Mouse (Mus musculus) MEL (cell line): ENCODE measurements around the gene Dlx4. TPM values are rescaled to one million over a fixed set of nuclear protein-coding genes. Genes with fewer than 3 reads are reported as not detected.

Experiments used
- DNase-seq: peaks from one replicate; pipeline ENCODE4 v3.0.0; 2011; ENCODE audit warnings: low read depth, low spot score
- H3K27ac ChIP-seq: 2 replicates; pipeline ENCODE4 v1.5.1; 2012; ENCODE audit warnings: low read depth, mild to moderate bottlenecking, control low read depth, low read length, moderate library complexity; ENCODE audit not compliant: control insufficient read depth
- H3K27me3 ChIP-seq, 2 experiments: fragments of 150-350 bp in 1 of 2; sonication (generic) in 1 of 2; 2 replicates each; pipeline ENCODE4 v1.6.1; 2012; ENCODE audit warnings: low read length in 2 of 2, mild to moderate bottlenecking in 2 of 2, improper control_type of control experiment in 1 of 2, moderate library complexity in 1 of 2; ENCODE audit not compliant: insufficient read depth in 2 of 2, control insufficient read depth in 1 of 2
- H3K36me3 ChIP-seq, 2 experiments: 2 replicates each; pipeline ENCODE4 v1.6.1; 2012 to 2014; ENCODE audit warnings: low read length in 2 of 2, improper control_type of control experiment in 1 of 2, inconsistent platforms in 1 of 2, mild to moderate bottlenecking in 1 of 2; ENCODE audit not compliant: insufficient read depth in 2 of 2, control insufficient read depth in 1 of 2
- H3K4me1 ChIP-seq, 2 experiments: fragments of 150-350 bp in 1 of 2; sonication (generic) in 1 of 2; 2 replicates each; pipeline ENCODE4 v1.6.1; 2012; ENCODE audit warnings: low read length in 2 of 2, improper control_type of control experiment in 1 of 2, mild to moderate bottlenecking in 1 of 2; ENCODE audit not compliant: insufficient read depth in 2 of 2, control insufficient read depth in 1 of 2
- H3K4me3 ChIP-seq, 2 experiments: fragments of 150-350 bp in 1 of 2; sonication (generic) in 1 of 2; 2 replicates each; pipeline ENCODE4 v1.5.1; 2012; ENCODE audit warnings: low read depth in 2 of 2, low read length in 2 of 2, mild to moderate bottlenecking in 2 of 2, moderate library complexity in 2 of 2, control low read depth in 1 of 2, improper control_type of control experiment in 1 of 2; ENCODE audit not compliant: control insufficient read depth in 1 of 2, insufficient read depth in 1 of 2
- H3K79me2 ChIP-seq: 2 replicates; pipeline ENCODE4 v1.6.1; 2012; ENCODE audit warnings: mild to moderate bottlenecking, low read length, moderate library complexity; ENCODE audit not compliant: control insufficient read depth, poor library complexity, insufficient read depth
- H3K9ac ChIP-seq: 2 replicates; pipeline ENCODE4 v1.6.1; 2012; ENCODE audit warnings: low read depth, mild to moderate bottlenecking, control low read depth, low read length, moderate library complexity; ENCODE audit not compliant: control insufficient read depth, poor library complexity, severe bottlenecking
- H3K9me3 ChIP-seq: fragments of 150-350 bp; sonication (generic); replicated peaks from 2 replicates; pipeline ENCODE4 v1.6.1; 2012; ENCODE audit warnings: mild to moderate bottlenecking, low read length, improper control_type of control experiment, moderate library complexity; ENCODE audit not compliant: insufficient read depth
- BHLHE40 ChIP-seq: IDR thresholded peaks from 2 replicates; pipeline ENCODE4 v1.6.1; 2012; ENCODE audit warnings: low read depth, mild to moderate bottlenecking, inconsistent platforms, low read length, improper control_type of control experiment, borderline replicate concordance
- CTCF ChIP-seq, 3 experiments: IDR thresholded peaks in 2 of 3; conservative IDR thresholded peaks in 1 of 3; 2 replicates each; pipeline ENCODE4 v1.5.1; 2011 to 2012; ENCODE audit warnings: low read length in 3 of 3, low read depth in 2 of 3, mild to moderate bottlenecking in 2 of 3, improper control_type of control experiment in 1 of 3, inconsistent platforms in 1 of 3, mixed read lengths in 1 of 3, moderate library complexity in 1 of 3; ENCODE audit not compliant: control insufficient read depth in 1 of 3, insufficient read depth in 1 of 3, poor library complexity in 1 of 3, severe bottlenecking in 1 of 3
- ETS1 ChIP-seq: IDR thresholded peaks from 2 replicates; pipeline ENCODE4 v1.6.1; 2012; ENCODE audit warnings: low read depth, mild to moderate bottlenecking, inconsistent platforms, low read length, improper control_type of control experiment, moderate library complexity
- GATA1 ChIP-seq: IDR thresholded peaks from 2 replicates; pipeline ENCODE4 v1.6.1; 2011; ENCODE audit warnings: low read depth, low read length, improper control_type of control experiment
- MAFK ChIP-seq: IDR thresholded peaks from 2 replicates; pipeline ENCODE4 v1.6.1; 2011; ENCODE audit warnings: low read depth, mild to moderate bottlenecking, low read length, improper control_type of control experiment, borderline replicate concordance
- MYC ChIP-seq: IDR thresholded peaks from 2 replicates; pipeline ENCODE4 v1.6.1; 2011; ENCODE audit warnings: low read depth, mild to moderate bottlenecking, low read length, improper control_type of control experiment, moderate library complexity
- POLR2A ChIP-seq, 2 experiments: IDR thresholded peaks; 2 replicates each; pipeline ENCODE4 v1.6.1; 2011 to 2012; ENCODE audit warnings: low read length in 2 of 2, mild to moderate bottlenecking in 2 of 2, control low read depth in 1 of 2, improper control_type of control experiment in 1 of 2, low read depth in 1 of 2, moderate library complexity in 1 of 2; ENCODE audit not compliant: control insufficient read depth in 1 of 2, insufficient read depth in 1 of 2, poor library complexity in 1 of 2
- RAD21 ChIP-seq: IDR thresholded peaks from 2 replicates; pipeline ENCODE4 v1.6.1; 2011; ENCODE audit warnings: mild to moderate bottlenecking, low read depth, low read length, improper control_type of control experiment
- SMC3 ChIP-seq: IDR thresholded peaks from 2 replicates; pipeline ENCODE4 v1.6.1; 2011; ENCODE audit warnings: low read depth, low read length, improper control_type of control experiment
- TBP ChIP-seq: IDR thresholded peaks from 2 replicates; pipeline ENCODE4 v1.8.0; 2011; ENCODE audit warnings: low read depth, low read length, improper control_type of control experiment
- USF1 ChIP-seq: IDR thresholded peaks from 2 replicates; pipeline ENCODE4 v1.6.1; 2014; ENCODE audit warnings: low read depth, mild to moderate bottlenecking, inconsistent platforms, low read length, improper control_type of control experiment, moderate library complexity
- polyA plus RNA-seq, 2 experiments: library from polyadenylated mRNA; stranded (reverse) in 1 of 2; unstranded in 1 of 2; fragments of >175 nt in 1 of 2; fragments of >200 nt in 1 of 2; gene quantifications; 2 replicates each; pipeline versions ENCODE4 v1.2.1 to v1.2.4; 2012; ENCODE audit warnings: low replicate concordance in 2 of 2, low read depth in 1 of 2; ENCODE audit not compliant: insufficient read length in 2 of 2, insufficient read depth in 1 of 2, missing spikeins in 1 of 2
- total RNA-seq: library from RNA; depleted of rRNA; stranded (reverse); fragments of 300-350 nt; gene quantifications from 2 replicates; pipeline ENCODE4 v1.2.3, GENCODE M21; 2012

Gene Dlx4
- total and polyA plus RNA-seq, 3 experiments = not detected

GRCm38 (mm10) chr11:95161708-95162107, 15.6 kb upstream of the Dlx4 start:
- TF ChIP-seq GATA1 = no peak
- H3K4me1 ChIP-seq = no peaks in the 10 kb centered on the region
- H3K27ac ChIP-seq = no peak overlapping the region
- no peaks in the 10 kb centered on the region for H3K36me3 ChIP-seq
- H3K9me3 ChIP-seq = no peaks in the 10 kb centered on the region
- H3K27me3 ChIP-seq = peaks cover 9 to 15% of the 10 kb centered on the region in 2 experiments
- H3K79me2 ChIP-seq = no peaks in the 10 kb centered on the region
- no peak overlapping the region for H3K4me3 ChIP-seq
- DNase-seq = no peak
- no peak overlapping the region for H3K9ac ChIP-seq

GRCm38 (mm10) chr11:95160693-95161092, 14.6 kb upstream of the Dlx4 start:
- Histone ChIP-seq H3K4me1 (no peaks in the 10 kb centered on the region), H3K9ac (no peak overlapping the region), H3K27me3 (peaks cover 15 to 17% of the 10 kb centered on the region in 2 experiments), H3K9me3 (no peaks in the 10 kb centered on the region), H3K27ac (no peak overlapping the region), H3K36me3 (no peaks in the 10 kb centered on the region), H3K4me3 (no peak overlapping the region), H3K79me2 (no peaks in the 10 kb centered on the region)
- peak; percentile 19 for TF ChIP-seq RAD21
- no peak for TF ChIP-seq MAFK
- TF ChIP-seq ETS1 = no peak
- TF ChIP-seq SMC3 = 0 out of 2 replicates have a peak, but pooled peaks have one; percentile 27
- TF ChIP-seq CTCF (IDR thresholded peaks at IDR 0.05 in 2 of 3, conservative IDR thresholded peaks at IDR 0.05 in 1 of 3; ENCODE audit: control insufficient read depth in 1 of 3, insufficient read depth in 1 of 3, low read depth in 2 of 3, low read length in 3 of 3, poor library complexity in 1 of 3, severe bottlenecking in 1 of 3) = peak; percentile 72 to 93 (median 79)
- TF ChIP-seq POLR2A (IDR thresholded peaks at IDR 0.05; ENCODE audit: control insufficient read depth in 1 of 2, insufficient read depth in 1 of 2, low read depth in 1 of 2, low read length in 2 of 2, poor library complexity in 1 of 2) = no peak
- DNase-seq = peak; percentile 60

- no peaks in the 10 kb centered on the region for H3K79me2 ChIP-seq
- no peaks in the 10 kb centered on the region for H3K36me3 ChIP-seq
- H3K4me1 ChIP-seq = no peaks in the 10 kb centered on the region
- H3K9me3 ChIP-seq = no peaks in the 10 kb centered on the region
- peaks cover 15 to 20% of the 10 kb centered on the region in 2 experiments for H3K27me3 ChIP-seq
- H3K4me3 ChIP-seq = no peak overlapping the region
- TF ChIP-seq MYC (no peak), TBP (no peak), USF1 (no peak), SMC3 (no peak), ETS1 (no peak), BHLHE40 (no peak)
- DNase-seq = no peak
- no peak overlapping the region for H3K9ac ChIP-seq
- no peak overlapping the region for H3K27ac ChIP-seq
Observed at GRCm38 (mm10) chr11:95159763-95160371, 13.8 kb upstream of the Dlx4 start.
